ENCODE assay signal across 8 mouse cellular contexts in the genomic region with DNA sequence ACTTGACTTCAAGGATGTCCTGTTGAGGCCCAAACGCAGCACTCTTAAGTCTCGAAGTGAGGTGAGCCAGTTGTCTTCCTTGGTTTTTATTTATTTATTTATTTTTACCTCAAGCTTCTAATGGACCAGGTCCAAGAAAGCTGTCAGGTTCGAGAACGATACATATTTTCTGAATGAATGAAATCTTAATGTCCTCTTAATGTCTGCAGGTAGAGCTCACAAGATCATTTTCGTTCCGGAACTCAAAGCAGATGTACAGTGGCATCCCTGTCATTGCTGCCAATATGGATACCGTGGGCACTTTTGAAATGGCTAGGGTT. TPM values are rescaled to one million over a fixed set of nuclear protein-coding genes. Genes with fewer than 3 reads are reported as not detected.
DNase-seq lines count a peak whose midpoint lies in the region; ATAC-seq lines count a peak whose summit lies in the region.

No protein-coding gene starts in this region.

- H3K27me3 ChIP-seq in lung, embryonic 16.5 days (ENCODE audit: control insufficient read depth, insufficient read depth, low read depth, low read length) = no peaks in the 10 kb centered on the region
- H3K27me3 ChIP-seq in forebrain, embryonic 10.5 days (ENCODE audit: poor library complexity, severe bottlenecking) = no peaks in the 10 kb centered on the region
- H3K27me3 ChIP-seq in limb, embryonic 11.5 days (ENCODE audit: control insufficient read depth, insufficient read depth, low read length) = no peaks in the 10 kb centered on the region
- H3K27me3 ChIP-seq in neural tube, embryonic 15.5 days (replicated peaks) = no peaks in the 10 kb centered on the region

- peak overlapping the region; percentile 89 for H3K9ac ChIP-seq in lung, embryonic 16.5 days (ENCODE audit: low read length)
- H3K9ac ChIP-seq in limb, embryonic 11.5 days (ENCODE audit: low read length) = no peak overlapping the region; the same call in 1 of the 2 replicates
- peak overlapping the region; percentile 58 for H3K9ac ChIP-seq in neural tube, embryonic 15.5 days (replicated peaks)

- peak overlapping the region; percentile 97 for H3K4me3 ChIP-seq in lung, embryonic 16.5 days (ENCODE audit: low read length)
- peak overlapping the region; percentile 71 for H3K4me3 ChIP-seq in forebrain, embryonic 10.5 days
- H3K4me3 ChIP-seq in limb, embryonic 11.5 days (ENCODE audit: low read depth, low read length) = peak overlapping the region; percentile 83
- peak overlapping the region; percentile 92 for H3K4me3 ChIP-seq in neural tube, embryonic 15.5 days (replicated peaks)

- intact Hi-C loops in left cerebral cortex, postnatal 36 days (cut with DNase I) = no loop called here

- peaks cover 24% of the 10 kb centered on the region for H3K36me3 ChIP-seq in lung, embryonic 16.5 days (ENCODE audit: control insufficient read depth, insufficient read depth, low read length)
- H3K36me3 ChIP-seq in forebrain, embryonic 10.5 days (replicated peaks) = peaks cover 46% of the 10 kb centered on the region
- peaks cover 6% of the 10 kb centered on the region; the same call in 1 of the 2 replicates for H3K36me3 ChIP-seq in limb, embryonic 11.5 days (ENCODE audit: control insufficient read depth, insufficient read depth, low read length)
- H3K36me3 ChIP-seq in neural tube, embryonic 15.5 days = peaks cover 25% of the 10 kb centered on the region

- 68% methylated on average over 7 of the region's 7 CpGs for WGBS in lung, embryonic 16.5 days
- 81% methylated on average over 7 of the region's 7 CpGs for WGBS in forebrain, embryonic 10.5 days
- whole genome bisulfite sequencing in limb, embryonic 11.5 days = 78% methylated on average over 7 of the region's 7 CpGs
- WGBS in neural tube, embryonic 15.5 days = 83% methylated on average over 7 of the region's 7 CpGs

- peak overlapping the region; percentile 93 for H3K4me2 ChIP-seq in lung, embryonic 16.5 days (ENCODE audit: low read depth, low read length)
- peak overlapping the region; percentile 86 for H3K4me2 ChIP-seq in limb, embryonic 11.5 days (ENCODE audit: low read depth, severe bottlenecking)
- peak overlapping the region; percentile 91 for H3K4me2 ChIP-seq in neural tube, embryonic 15.5 days

- H3K4me1 ChIP-seq in lung, embryonic 16.5 days (replicated peaks; ENCODE audit: control insufficient read depth, insufficient read depth, low read length) = peaks cover 10% of the 10 kb centered on the region
- peaks cover 24% of the 10 kb centered on the region for H3K4me1 ChIP-seq in forebrain, embryonic 10.5 days
- H3K4me1 ChIP-seq in limb, embryonic 11.5 days (ENCODE audit: control insufficient read depth, insufficient read depth, low read length) = no peaks in the 10 kb centered on the region
- peaks cover 27% of the 10 kb centered on the region for H3K4me1 ChIP-seq in neural tube, embryonic 15.5 days

- DNase-seq in lung, postnatal 4 days = no peak
- no peak for DNase-seq in forebrain, embryonic 10.5 days (ENCODE audit: extremely low spot score, low spot score)
- DNase-seq in limb, embryonic 11.5 days (ENCODE audit: low spot score) = no peak
- no peak for DNase-seq in left cerebral cortex, postnatal 36 days (ENCODE audit: low spot score in 2 of 2)
- DNase-seq in gastrocnemius, adult 8-10 months (ENCODE audit: low spot score in 2 of 2) = no peak
- no peak for DNase-seq in spleen, postnatal 14 days (ENCODE audit: low spot score in 2 of 2)

- H3K27ac ChIP-seq in lung, embryonic 16.5 days (ENCODE audit: low read length) = peak overlapping the region; percentile 93
- peak overlapping the region; percentile 96 for H3K27ac ChIP-seq in forebrain, embryonic 10.5 days
- no peak overlapping the region for H3K27ac ChIP-seq in limb, embryonic 11.5 days (replicated peaks; ENCODE audit: low read depth, low read length)
- H3K27ac ChIP-seq in neural tube, embryonic 15.5 days (replicated peaks) = peak overlapping the region; percentile 94; the same call in 1 of the 2 replicates

- no peak for ATAC-seq in lung, embryonic 16.5 days (ENCODE audit: low read depth)
- no peak for ATAC-seq in limb, embryonic 11.5 days (ENCODE audit: insufficient number of reproducible peaks, low FRiP score, low TSS enrichment, low read depth)
- no peak for ATAC-seq in neural tube, embryonic 15.5 days (ENCODE audit: low FRiP score)

- no peaks in the 10 kb centered on the region for H3K9me3 ChIP-seq in lung, embryonic 16.5 days (ENCODE audit: control insufficient read depth, low read length)
- no peaks in the 10 kb centered on the region for H3K9me3 ChIP-seq in forebrain, embryonic 10.5 days
- H3K9me3 ChIP-seq in limb, embryonic 11.5 days (ENCODE audit: control insufficient read depth, low read length) = no peaks in the 10 kb centered on the region
- no peaks in the 10 kb centered on the region for H3K9me3 ChIP-seq in neural tube, embryonic 15.5 days (replicated peaks)

RNA-seq across cellular contexts. Expression of a gene that starts 0.8 kb away (rescaled TPM):
- polyA plus RNA-seq in lung, embryonic 16.5 days (2015; fragmentation: Nextera tagmentation; extraction: Ambion mirVana) = 499 and 508 TPM in 2 replicates
- polyA plus RNA-seq in forebrain, embryonic 10.5 days (2016; fragmentation: Nextera tagmentation; extraction: Ambion mirVana) = 664 and 665 TPM in 2 replicates
- polyA plus RNA-seq in limb, embryonic 11.5 days (2014; fragmentation: Nextera tagmentation; extraction: Ambion mirVana) = 619 and 660 TPM in 2 replicates
- 590 and 594 TPM in 2 replicates for polyA plus RNA-seq in neural tube, embryonic 15.5 days (2015; fragmentation: Nextera tagmentation; extraction: Ambion mirVana)
- total RNA-seq in left cerebral cortex, postnatal 36 days (2021) = 100 to 1,000 TPM; 310 to 333 TPM
- 100 to 1,000 TPM; 192 to 208 (median 201) TPM for total RNA-seq in gastrocnemius, adult 8-10 months (2022)

RNA-seq across cellular contexts. Expression of a gene that starts 1.0 kb away (rescaled TPM):
- polyA plus RNA-seq in lung, embryonic 16.5 days (2015; fragmentation: Nextera tagmentation; extraction: Ambion mirVana) = 62.2 and 67.1 TPM in 2 replicates
- 59.9 and 62.4 TPM in 2 replicates for polyA plus RNA-seq in forebrain, embryonic 10.5 days (2016; fragmentation: Nextera tagmentation; extraction: Ambion mirVana)
- polyA plus RNA-seq in limb, embryonic 11.5 days (2014; fragmentation: Nextera tagmentation; extraction: Ambion mirVana) = 55.4 and 60.9 TPM in 2 replicates
- polyA plus RNA-seq in neural tube, embryonic 15.5 days (2015; fragmentation: Nextera tagmentation; extraction: Ambion mirVana) = 50.2 and 50.8 TPM in 2 replicates
- total RNA-seq in left cerebral cortex, postnatal 36 days (2021) = 10 to 100 TPM; 20.6 to 24.9 TPM
- total RNA-seq in gastrocnemius, adult 8-10 months (2022) = 1 to 10 TPM; 1.6 to 2.4 (median 1.8) TPM

RNA-seq across cellular contexts. Expression of a gene that starts 8.9 kb away (rescaled TPM):
- polyA plus RNA-seq in lung, embryonic 16.5 days (2015; fragmentation: Nextera tagmentation; extraction: Ambion mirVana) = 45.5 and 46.2 TPM in 2 replicates
- polyA plus RNA-seq in forebrain, embryonic 10.5 days (2016; fragmentation: Nextera tagmentation; extraction: Ambion mirVana) = 78.8 and 79.7 TPM in 2 replicates
- 68.1 and 68.5 TPM in 2 replicates for polyA plus RNA-seq in limb, embryonic 11.5 days (2014; fragmentation: Nextera tagmentation; extraction: Ambion mirVana)
- polyA plus RNA-seq in neural tube, embryonic 15.5 days (2015; fragmentation: Nextera tagmentation; extraction: Ambion mirVana) = 24.9 and 28.3 TPM in 2 replicates
- 10 to 100 TPM; 15.2 to 16.9 TPM for total RNA-seq in left cerebral cortex, postnatal 36 days (2021)
- total RNA-seq in gastrocnemius, adult 8-10 months (2022) = 10 to 100 TPM; 13.0 to 17.4 (median 14.6) TPM

RNA-seq across cellular contexts. Expression of a gene that starts 12.4 kb away (rescaled TPM):
- 52.0 and 57.0 TPM in 2 replicates for polyA plus RNA-seq in lung, embryonic 16.5 days (2015; fragmentation: Nextera tagmentation; extraction: Ambion mirVana)
- 62.4 and 63.7 TPM in 2 replicates for polyA plus RNA-seq in forebrain, embryonic 10.5 days (2016; fragmentation: Nextera tagmentation; extraction: Ambion mirVana)
- 60.7 and 64.0 TPM in 2 replicates for polyA plus RNA-seq in limb, embryonic 11.5 days (2014; fragmentation: Nextera tagmentation; extraction: Ambion mirVana)
- polyA plus RNA-seq in neural tube, embryonic 15.5 days (2015; fragmentation: Nextera tagmentation; extraction: Ambion mirVana) = 76.0 and 79.8 TPM in 2 replicates
- 10 to 100 TPM; 39.1 to 41.7 TPM for total RNA-seq in left cerebral cortex, postnatal 36 days (2021)
- 10 to 100 TPM; 18.0 to 23.1 (median 20.7) TPM for total RNA-seq in gastrocnemius, adult 8-10 months (2022)

RNA-seq across cellular contexts. Expression of a gene that starts 22.7 kb away (rescaled TPM):
- polyA plus RNA-seq in lung, embryonic 16.5 days (2015; fragmentation: Nextera tagmentation; extraction: Ambion mirVana) = 0.73 and 0.74 TPM in 2 replicates
- polyA plus RNA-seq in forebrain, embryonic 10.5 days (2016; fragmentation: Nextera tagmentation; extraction: Ambion mirVana) = 0.58 and 1.1 TPM in 2 replicates
- polyA plus RNA-seq in limb, embryonic 11.5 days (2014; fragmentation: Nextera tagmentation; extraction: Ambion mirVana) = 0.77 and 0.91 TPM in 2 replicates
- polyA plus RNA-seq in neural tube, embryonic 15.5 days (2015; fragmentation: Nextera tagmentation; extraction: Ambion mirVana) = 0.31 and 0.32 TPM in 2 replicates
- total RNA-seq in left cerebral cortex, postnatal 36 days (2021) = 1 to 10 TPM in 1 of 2 experiments, under 1 TPM in 1; 0.49 to 1.6 TPM
- total RNA-seq in gastrocnemius, adult 8-10 months (2022) = under 1 TPM in 2 of 4 experiments, not detected in 2; 0.22 to 0.29 TPM
